Mouse (Mus musculus) forebrain, embryonic 13.5 days (tissue): ENCODE results near the gene Gm20388. TPM values are rescaled to one million over a fixed set of nuclear protein-coding genes. Genes with fewer than 3 reads are reported as not detected.

ENCODE experiments used
- ATAC-seq: fragments of 200-750 bp; cut with Nextera tagmentation; 2 replicates; pipeline ENCODE4 v1.8.0; 2017
- H3K27ac ChIP-seq: fragments of 300-500 bp; sonication (generic); 2 replicates; pipeline ENCODE4 v1.5.1; 2015; ENCODE audit warnings: inconsistent platforms, mild to moderate bottlenecking, moderate library complexity
- H3K27me3 ChIP-seq: fragments of 300-500 bp; sonication (generic); 2 replicates; pipeline ENCODE4 v1.6.1; 2015; ENCODE audit warnings: mild to moderate bottlenecking, inconsistent platforms
- H3K36me3 ChIP-seq: fragments of 300-500 bp; sonication (generic); 2 replicates; pipeline ENCODE4 v1.6.1; 2015; ENCODE audit warnings: mild to moderate bottlenecking, inconsistent platforms; ENCODE audit not compliant: poor library complexity, severe bottlenecking
- H3K4me1 ChIP-seq: fragments of 300-500 bp; sonication (generic); 2 replicates; pipeline ENCODE4 v1.6.1; 2015; ENCODE audit warnings: inconsistent platforms
- H3K4me2 ChIP-seq: fragments of 300-500 bp; sonication (generic); 2 replicates; pipeline ENCODE4 v1.6.1; 2015; ENCODE audit warnings: inconsistent platforms, mild to moderate bottlenecking, moderate library complexity
- H3K4me3 ChIP-seq: fragments of 300-500 bp; sonication (generic); 2 replicates; pipeline ENCODE4 v1.5.1; 2015; ENCODE audit warnings: mild to moderate bottlenecking, inconsistent platforms
- H3K9ac ChIP-seq: fragments of 300-500 bp; sonication (generic); 2 replicates; pipeline ENCODE4 v1.6.1; 2015; ENCODE audit warnings: mild to moderate bottlenecking, inconsistent platforms
- H3K9me3 ChIP-seq: fragments of 300-500 bp; sonication (generic); replicated peaks from 2 replicates; pipeline ENCODE4 v1.6.1; 2016; ENCODE audit warnings: inconsistent platforms
- WGBS: fragments of 180-500 bp; shearing (Covaris S2); methylation state at CpG from one replicate; pipeline ENCODE4 v1.1.7; 2015; 5-methylcytosine and 5-hydroxymethylcytosine counted together
- polyA plus RNA-seq: library from polyadenylated mRNA; unstranded; fragments of >200 nt; fragmentation: Nextera tagmentation; extraction: Ambion mirVana; gene quantifications from 2 replicates; pipeline ENCODE4 v1.2.1, GENCODE M21; 2015

Gm20388 gene
- polyA plus RNA-seq, 1 experiment from 2014 or later: 5.6 TPM

DNA sequence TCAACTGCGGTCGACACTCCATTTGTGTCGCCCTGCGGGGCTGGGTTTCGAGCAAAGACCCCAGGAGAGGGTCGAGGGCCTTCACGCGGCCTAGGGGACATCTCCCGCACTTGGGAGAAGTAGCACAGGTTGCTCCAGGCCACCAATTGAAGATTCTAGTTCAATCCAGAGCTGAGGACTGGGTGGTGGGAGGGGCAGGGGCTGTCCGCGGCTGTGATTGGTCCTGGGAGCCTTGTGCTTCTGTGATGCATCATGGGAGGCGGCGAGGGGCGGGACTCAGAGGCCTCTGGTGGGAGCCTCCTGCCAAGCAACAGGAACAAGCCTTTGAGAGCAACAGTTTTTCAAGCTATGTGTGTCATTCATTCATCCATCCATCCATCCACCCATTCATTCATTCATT, 1362.6 kb downstream of the Gm20388 start:
- Histone ChIP-seq H3K27me3 (no peaks in the 10 kb centered on the region), H3K36me3 (no peaks in the 10 kb centered on the region), H3K4me3 (no peak overlapping the region), H3K9ac (0 out of 2 replicates have a peak overlapping the region, but pooled peaks have one; percentile 37), H3K27ac (no peak overlapping the region), H3K4me2 (peak overlapping the region; percentile 14), H3K9me3 (no peaks in the 10 kb centered on the region), H3K4me1 (peaks cover 7% of the 10 kb centered on the region; the same call in 1 of the 2 replicates)
- 59% methylated on average over 14 of the region's 14 CpGs for WGBS
- ATAC-seq: peak; percentile 81

DNA sequence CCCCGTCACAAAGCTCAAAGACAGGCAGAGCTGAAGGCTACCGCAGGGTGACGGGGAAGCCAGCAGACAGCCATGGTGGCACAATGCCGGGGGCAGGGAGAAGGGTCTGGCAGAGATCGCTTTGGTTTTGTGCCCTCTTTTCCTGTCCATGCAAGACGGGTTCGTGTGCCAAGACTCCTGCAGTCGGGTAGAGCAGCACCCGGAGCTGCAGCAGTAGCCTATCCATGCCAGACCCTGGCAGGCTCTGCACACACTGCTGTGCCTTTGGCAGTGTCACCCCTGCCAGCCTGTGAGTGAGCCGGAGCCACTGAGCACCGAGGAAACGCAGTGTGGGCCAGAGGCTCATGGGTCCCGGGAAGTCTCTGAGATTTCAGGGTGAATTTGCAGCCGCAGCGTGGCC, 1363.0 kb downstream of the Gm20388 start:
- peaks cover 7% of the 10 kb centered on the region; the same call in 1 of the 2 replicates for H3K4me1 ChIP-seq
- peak; percentile 75 for ATAC-seq
- 0 out of 2 replicates have a peak overlapping the region, but pooled peaks have one; percentile 14 for H3K4me2 ChIP-seq
- 84% methylated on average over 15 of the region's 15 CpGs for WGBS
- no peak overlapping the region for H3K9ac ChIP-seq
- H3K27ac ChIP-seq: no peak overlapping the region
- no peaks in the 10 kb centered on the region for H3K27me3 ChIP-seq
- H3K9me3 ChIP-seq: no peaks in the 10 kb centered on the region
- no peaks in the 10 kb centered on the region for H3K36me3 ChIP-seq
- H3K4me3 ChIP-seq: no peak overlapping the region

DNA sequence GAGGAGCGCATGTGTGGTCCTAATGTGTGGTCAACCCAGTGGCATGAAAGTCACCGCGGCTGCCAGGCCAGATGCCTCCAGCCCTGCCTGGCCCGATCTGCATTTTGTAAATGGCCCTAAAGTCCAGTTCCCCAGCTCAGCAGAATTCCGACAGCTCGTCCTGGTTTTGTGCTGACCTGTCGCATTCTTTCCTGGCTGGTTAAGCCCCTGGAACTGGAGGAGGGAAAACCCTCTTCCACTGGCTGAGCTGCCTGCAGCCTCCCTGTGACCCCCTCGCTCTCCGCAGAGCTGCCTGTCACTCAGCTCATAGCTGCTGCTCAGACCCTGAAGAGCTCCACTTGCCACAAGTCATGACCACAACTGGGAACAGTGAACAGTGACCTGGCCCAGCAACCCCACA, 1369.8 kb downstream of the Gm20388 start:
- Histone ChIP-seq H3K4me1 (no peaks in the 10 kb centered on the region), H3K36me3 (no peaks in the 10 kb centered on the region), H3K4me3 (no peak overlapping the region), H3K27ac (no peak overlapping the region), H3K4me2 (no peak overlapping the region), H3K9ac (no peak overlapping the region), H3K9me3 (no peaks in the 10 kb centered on the region), H3K27me3 (no peaks in the 10 kb centered on the region)
- ATAC-seq: no peak
- WGBS: 54% methylated on average over 9 of the region's 9 CpGs

DNA sequence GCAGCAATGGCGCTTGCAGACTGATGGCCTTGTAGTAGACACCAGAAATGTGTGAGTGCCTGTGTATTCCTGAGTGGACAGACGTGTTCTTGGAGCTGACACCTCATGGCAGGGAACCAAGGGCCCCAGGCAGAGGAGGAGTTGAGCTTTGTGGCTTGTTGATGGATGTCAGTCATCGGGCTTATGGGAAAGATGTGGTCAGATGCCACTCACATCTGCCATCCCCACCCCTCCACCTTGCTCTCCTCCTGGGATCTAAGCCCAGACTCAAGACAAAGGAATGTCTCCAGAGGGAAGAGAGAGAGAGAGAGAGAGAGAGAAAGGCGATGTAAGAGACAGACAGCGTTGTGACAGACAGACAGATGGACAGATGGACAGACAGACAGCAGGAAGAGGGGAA, 1378.7 kb downstream of the Gm20388 start:
- Histone ChIP-seq H3K4me1 (peaks cover 17% of the 10 kb centered on the region), H3K9me3 (no peaks in the 10 kb centered on the region), H3K4me3 (no peak overlapping the region), H3K9ac (no peak overlapping the region), H3K4me2 (no peak overlapping the region), H3K27me3 (no peaks in the 10 kb centered on the region), H3K36me3 (no peaks in the 10 kb centered on the region), H3K27ac (0 out of 2 replicates have a peak overlapping the region, but pooled peaks have one; percentile 2)
- 80% methylated on average over 5 of the region's 5 CpGs for WGBS
- ATAC-seq: no peak

DNA sequence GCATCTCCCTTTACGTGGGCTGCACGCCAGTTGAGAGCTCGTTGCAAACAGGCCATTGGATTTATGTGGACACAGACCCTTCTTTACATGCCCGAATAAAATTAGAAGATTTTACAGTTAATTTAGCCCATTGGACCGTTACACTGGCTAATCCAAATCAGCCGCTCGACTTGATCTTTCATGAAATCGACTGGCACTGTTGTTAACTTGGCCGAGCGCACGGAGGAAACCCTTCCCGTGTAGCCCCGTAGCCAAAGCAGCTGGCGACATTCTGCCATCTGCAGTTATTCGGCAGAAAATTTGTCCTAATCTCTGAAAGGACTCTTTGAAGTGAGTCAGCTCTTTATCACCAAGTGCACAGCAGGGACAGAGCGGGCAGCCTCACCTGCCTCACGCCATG, 1379.9 kb downstream of the Gm20388 start:
- no peak overlapping the region for H3K9ac ChIP-seq
- ATAC-seq: peak; percentile 50; the same call in 1 of the 2 replicates
- WGBS: 49% methylated on average over 17 of the region's 17 CpGs
- no peak overlapping the region for H3K27ac ChIP-seq
- no peaks in the 10 kb centered on the region for H3K27me3 ChIP-seq
- no peaks in the 10 kb centered on the region for H3K36me3 ChIP-seq
- no peaks in the 10 kb centered on the region for H3K9me3 ChIP-seq
- H3K4me2 ChIP-seq: no peak overlapping the region
- no peak overlapping the region for H3K4me3 ChIP-seq
- peaks cover 23% of the 10 kb centered on the region for H3K4me1 ChIP-seq

DNA sequence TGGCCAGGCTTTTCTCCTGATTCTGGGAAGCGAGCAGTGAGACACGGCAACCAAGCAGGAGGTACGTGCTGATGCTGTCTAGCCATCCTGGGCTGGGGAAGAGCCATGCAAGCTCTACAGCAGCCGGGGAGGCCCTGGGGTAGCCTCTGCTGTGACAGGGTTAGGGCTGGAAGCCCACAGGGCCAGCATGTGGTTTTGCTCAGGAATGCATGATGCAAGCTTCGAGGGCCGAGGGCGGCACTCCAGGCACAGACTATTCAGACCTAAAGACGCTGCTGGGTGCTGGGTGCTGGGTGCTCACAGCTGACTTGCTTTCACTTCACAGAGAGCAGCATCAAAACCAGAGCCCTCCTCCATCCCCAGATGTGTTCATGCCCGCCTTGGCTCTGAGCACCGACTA, 1382.8 kb downstream of the Gm20388 start:
- Histone ChIP-seq H3K27ac (no peak overlapping the region), H3K36me3 (no peaks in the 10 kb centered on the region), H3K9me3 (no peaks in the 10 kb centered on the region), H3K27me3 (no peaks in the 10 kb centered on the region), H3K4me3 (no peak overlapping the region), H3K9ac (no peak overlapping the region), H3K4me1 (peaks cover 29% of the 10 kb centered on the region), H3K4me2 (no peak overlapping the region)
- 84% methylated on average over 10 of the region's 10 CpGs for WGBS
- ATAC-seq: no peak

DNA sequence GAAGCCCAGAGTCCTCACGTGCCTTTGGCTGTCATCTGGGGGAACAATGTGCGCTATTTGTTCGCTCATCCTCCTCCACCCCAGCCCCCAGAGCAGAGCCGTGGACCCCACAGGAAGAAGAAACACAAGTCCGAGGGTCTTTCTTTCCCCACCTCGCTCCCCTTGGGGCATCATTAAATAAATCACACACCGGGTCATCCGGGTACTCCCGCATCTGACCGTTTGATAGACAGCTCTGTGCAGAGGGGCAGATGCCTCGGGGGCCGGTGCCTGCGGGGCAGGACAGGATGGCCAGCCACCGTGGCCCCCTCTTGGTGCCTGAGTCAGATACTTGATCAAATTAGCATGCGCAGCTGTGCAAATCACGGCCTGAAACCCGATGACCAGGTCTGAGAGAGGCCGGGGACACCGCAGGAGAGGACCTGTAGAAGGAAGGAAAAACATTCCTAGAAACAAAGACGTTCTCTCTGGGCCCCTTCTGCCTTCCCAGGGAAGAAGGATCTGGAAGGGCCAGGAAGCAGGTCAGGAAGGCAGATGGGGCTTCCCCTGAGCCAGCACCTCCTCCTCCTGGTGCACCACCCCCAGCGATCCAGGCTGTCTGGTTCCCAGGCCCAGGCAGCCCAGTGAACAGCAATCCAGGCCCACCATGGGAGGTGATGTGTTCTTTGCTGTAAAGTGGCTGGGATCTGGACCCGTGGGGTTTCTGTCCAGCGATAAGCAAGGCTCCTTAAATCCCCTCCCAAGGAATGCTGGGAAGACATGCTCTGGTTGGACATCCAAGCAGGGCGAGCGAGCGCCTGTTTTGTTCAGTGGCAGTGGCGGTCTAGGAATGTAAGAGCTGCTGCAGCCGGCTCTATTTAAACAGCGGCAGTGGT, 1383.8 kb downstream of the Gm20388 start:
- Histone ChIP-seq H3K27me3 (no peaks in the 10 kb centered on the region), H3K4me3 (no peak overlapping the region), H3K4me2 (no peak overlapping the region), H3K36me3 (no peaks in the 10 kb centered on the region), H3K9ac (peak overlapping the region; percentile 43; the same call in 1 of the 2 replicates), H3K4me1 (peaks cover 29% of the 10 kb centered on the region), H3K27ac (no peak overlapping the region), H3K9me3 (no peaks in the 10 kb centered on the region)
- peak; percentile 23; the same call in 1 of the 2 replicates for ATAC-seq
- WGBS: 39% methylated on average over 29 of the region's 29 CpGs

DNA sequence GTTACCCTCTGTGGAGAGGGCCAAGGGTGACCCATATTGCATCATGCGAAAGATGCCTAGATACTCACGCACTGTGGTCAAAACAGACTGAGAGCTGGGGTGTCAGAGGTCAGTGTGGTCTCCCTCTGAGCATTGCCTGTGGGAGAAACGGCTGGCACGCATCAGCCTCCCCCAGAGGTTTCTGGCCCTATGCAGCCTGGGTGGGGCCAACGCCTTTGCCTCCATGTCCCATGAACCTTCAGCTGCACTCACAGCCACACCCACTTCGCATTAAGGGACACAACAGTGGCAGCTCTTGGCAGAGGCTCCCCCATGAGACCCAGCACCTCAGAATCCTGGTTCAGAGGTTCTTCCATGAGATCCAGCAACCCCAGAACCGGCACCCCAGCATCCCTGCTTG, 1385.4 kb downstream of the Gm20388 start:
- H3K4me2 ChIP-seq: no peak overlapping the region; the same call in 1 of the 2 replicates
- H3K27me3 ChIP-seq: no peaks in the 10 kb centered on the region
- no peaks in the 10 kb centered on the region for H3K36me3 ChIP-seq
- H3K4me1 ChIP-seq: peaks cover 26% of the 10 kb centered on the region
- ATAC-seq: no peak
- H3K9ac ChIP-seq: no peak overlapping the region
- peak overlapping the region; percentile 73 for H3K27ac ChIP-seq
- H3K9me3 ChIP-seq: no peaks in the 10 kb centered on the region
- 85% methylated on average over 7 of the region's 7 CpGs for WGBS
- H3K4me3 ChIP-seq: no peak overlapping the region

DNA sequence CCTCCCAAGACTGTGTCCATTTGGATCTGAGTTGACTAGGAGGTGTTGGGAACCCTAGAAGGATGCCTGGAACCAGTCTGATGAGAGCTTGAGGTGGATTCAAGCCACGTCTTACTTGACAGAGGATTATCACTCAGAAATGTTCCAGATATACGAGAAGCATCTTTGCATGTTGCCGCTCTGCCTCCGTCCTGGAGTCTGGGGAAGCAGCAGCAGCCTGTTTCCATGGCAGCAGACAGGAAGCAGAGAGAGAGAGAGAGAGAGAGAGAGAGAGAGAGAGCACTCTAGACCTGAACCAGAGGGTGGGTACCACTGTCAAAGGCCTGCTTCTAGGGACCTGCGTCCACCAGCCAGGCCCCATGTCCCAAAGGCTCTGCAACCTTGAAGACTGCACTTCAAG, 1386.0 kb downstream of the Gm20388 start:
- H3K4me2 ChIP-seq: no peak overlapping the region; the same call in 1 of the 2 replicates
- peaks cover 30% of the 10 kb centered on the region for H3K4me1 ChIP-seq
- no peak overlapping the region for H3K9ac ChIP-seq
- peak overlapping the region; percentile 73 for H3K27ac ChIP-seq
- H3K9me3 ChIP-seq: no peaks in the 10 kb centered on the region
- no peak overlapping the region for H3K4me3 ChIP-seq
- no peaks in the 10 kb centered on the region for H3K27me3 ChIP-seq
- ATAC-seq: peak; percentile 49; the same call in 1 of the 2 replicates
- 51% methylated on average over 5 of the region's 5 CpGs for WGBS
- no peaks in the 10 kb centered on the region for H3K36me3 ChIP-seq

DNA sequence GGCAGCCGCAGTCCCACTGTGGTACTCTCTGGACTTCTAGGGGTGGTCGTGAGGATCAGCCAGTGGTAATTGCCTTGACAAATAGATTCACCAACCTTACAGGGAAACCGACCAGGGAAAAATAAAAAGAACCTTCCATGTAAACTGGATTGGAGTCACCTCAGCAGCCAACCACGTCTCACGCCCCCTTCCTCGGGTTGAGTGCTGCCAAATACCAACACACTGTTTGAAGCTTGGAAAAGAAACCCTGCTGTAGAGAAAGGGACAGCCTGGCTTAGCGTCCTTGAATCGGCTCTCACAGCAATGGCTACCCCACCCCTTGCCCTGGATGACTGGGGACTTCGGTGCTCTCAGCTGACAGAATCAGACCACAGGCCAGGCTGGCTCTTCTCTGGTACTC, 1386.7 kb downstream of the Gm20388 start:
- Histone ChIP-seq H3K4me2 (no peak overlapping the region), H3K9ac (no peak overlapping the region), H3K4me3 (no peak overlapping the region), H3K9me3 (no peaks in the 10 kb centered on the region), H3K4me1 (peaks cover 34% of the 10 kb centered on the region), H3K27me3 (no peaks in the 10 kb centered on the region), H3K36me3 (no peaks in the 10 kb centered on the region), H3K27ac (no peak overlapping the region)
- WGBS: 78% methylated on average over 9 of the region's 9 CpGs
- ATAC-seq: no peak

DNA sequence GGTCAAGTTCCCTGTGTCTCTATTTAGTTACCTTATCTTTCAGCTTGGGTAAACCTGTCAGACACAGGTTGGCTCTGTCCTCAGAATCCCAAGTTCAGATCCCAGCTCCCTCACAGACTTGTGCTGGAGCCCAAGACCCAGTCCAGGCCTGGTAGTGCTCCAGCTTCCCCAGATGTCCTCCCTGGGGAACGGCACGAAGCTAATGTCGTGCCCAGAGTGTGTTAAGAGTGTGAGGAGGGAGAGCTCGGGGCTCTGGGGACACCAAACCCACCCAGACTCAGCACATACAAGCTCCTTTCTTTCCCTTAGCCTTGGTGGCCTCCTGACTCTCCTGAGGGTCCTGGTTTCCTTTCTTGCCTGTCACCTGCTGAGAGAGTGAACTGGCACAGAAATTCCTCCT, 1389.4 kb downstream of the Gm20388 start:
- no peak overlapping the region for H3K9ac ChIP-seq
- no peaks in the 10 kb centered on the region for H3K36me3 ChIP-seq
- H3K4me3 ChIP-seq: no peak overlapping the region
- H3K4me2 ChIP-seq: no peak overlapping the region
- H3K27ac ChIP-seq: no peak overlapping the region
- 63% methylated on average over 4 of the region's 4 CpGs for WGBS
- H3K27me3 ChIP-seq: no peaks in the 10 kb centered on the region
- H3K9me3 ChIP-seq: no peaks in the 10 kb centered on the region
- no peak for ATAC-seq
- H3K4me1 ChIP-seq: peaks cover 22% of the 10 kb centered on the region

DNA sequence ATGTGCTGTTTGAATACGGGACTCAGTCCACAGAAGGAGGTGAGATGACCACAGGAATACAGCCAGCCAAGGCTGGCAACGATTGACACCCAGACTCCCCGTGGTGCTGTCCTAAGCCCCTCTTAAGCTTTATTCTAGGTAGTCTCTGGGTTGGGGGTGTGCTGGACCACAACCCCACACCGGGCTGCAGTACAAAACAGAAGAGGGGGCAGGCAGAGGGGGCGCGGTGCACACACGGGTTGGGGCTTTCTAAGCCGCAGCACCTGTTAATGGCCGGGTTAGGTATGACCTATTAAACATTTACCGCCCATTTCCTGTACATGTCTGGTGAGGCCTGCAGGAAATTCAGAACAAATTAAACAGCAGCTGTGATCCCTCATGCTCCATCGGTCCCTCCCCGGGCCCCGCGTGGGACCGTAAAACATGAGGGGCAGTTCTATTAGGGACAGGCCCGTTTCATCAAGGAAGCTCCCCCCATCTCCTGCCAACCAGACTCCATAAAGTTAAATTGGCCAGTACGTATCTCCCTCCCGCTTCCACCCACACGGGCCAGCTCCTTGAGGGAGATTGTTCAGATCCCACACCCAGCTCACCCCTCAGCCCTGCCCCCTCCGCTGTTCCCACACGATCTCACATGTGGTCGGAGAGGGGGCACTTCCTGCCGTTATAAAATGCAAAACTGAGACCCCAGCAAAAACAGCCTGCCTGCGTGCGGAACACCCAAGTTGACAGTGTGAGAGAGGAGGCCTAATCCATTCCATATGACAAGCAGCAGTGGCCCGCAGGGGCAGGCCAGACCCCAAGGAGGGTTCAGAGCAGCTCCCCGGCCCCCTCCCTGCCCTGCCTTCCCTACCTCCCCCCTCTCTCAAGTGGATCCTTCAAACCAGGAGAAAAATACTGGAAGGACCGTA, 1390.1 kb downstream of the Gm20388 start:
- H3K27ac ChIP-seq: no peak overlapping the region
- H3K27me3 ChIP-seq: no peaks in the 10 kb centered on the region
- ATAC-seq: peak; percentile 22; the same call in 1 of the 2 replicates
- H3K36me3 ChIP-seq: no peaks in the 10 kb centered on the region
- H3K9ac ChIP-seq: peak overlapping the region; percentile 2; the same call in 1 of the 2 replicates
- H3K4me2 ChIP-seq: peak overlapping the region; percentile 52
- peak overlapping the region; percentile 15; the same call in 1 of the 2 replicates for H3K4me3 ChIP-seq
- H3K9me3 ChIP-seq: no peaks in the 10 kb centered on the region
- H3K4me1 ChIP-seq: peaks cover 22% of the 10 kb centered on the region
- WGBS: 33% methylated on average over 28 of the region's 28 CpGs
